Mouse (Mus musculus) myocyte (in vitro differentiated cells): ENCODE measurements at regions not wholly inside any gene's neighbourhood (a gene's known extent, or its start where the extent isn't known, plus 50 kb on each side); places are given as distances from the start of the nearest gene placed in this dataset.

Experiments used
- MAX ChIP-seq: IDR thresholded peaks from one replicate; pipeline ENCODE4 v1.6.1; 2011; ENCODE audit warnings: low read depth, mild to moderate bottlenecking, control low read depth
- MYOD1 ChIP-seq, 3 experiments: IDR thresholded peaks; one replicate each; pipeline ENCODE4 v1.6.1; 2011; ENCODE audit warnings: control low read depth in 2 of 3, low read depth in 2 of 3, mild to moderate bottlenecking in 2 of 3, moderate library complexity in 1 of 3; ENCODE audit not compliant: insufficient read length in 2 of 3, control insufficient read depth in 1 of 3
- MYOG ChIP-seq, 3 experiments: IDR thresholded peaks; one replicate each; pipeline ENCODE4 v1.6.1; 2011; ENCODE audit warnings: control low read depth in 2 of 3, low read depth in 2 of 3, mild to moderate bottlenecking in 2 of 3; ENCODE audit not compliant: insufficient read length in 2 of 3, control insufficient read depth in 1 of 3, insufficient read depth in 1 of 3

- TF ChIP-seq MAX (no peak), MYOD1 (IDR thresholded peaks at IDR 0.05; ENCODE audit: control insufficient read depth in 1 of 3, insufficient read length in 2 of 3, low read depth in 2 of 3) (no peak), MYOG (IDR thresholded peaks at IDR 0.05; ENCODE audit: control insufficient read depth in 1 of 3, insufficient read depth in 1 of 3, insufficient read length in 2 of 3, low read depth in 2 of 3) (no peak)
Measured at GRCm38 (mm10) chr2:144128038-144128402, 95.2 kb downstream of the Banf2 start.
